Mouse (Mus musculus) embryonic fibroblast, embryonic 13.5 days (primary cell): ENCODE data around the gene Gm10638. TPM values are rescaled to one million over a fixed set of nuclear protein-coding genes. Genes with fewer than 3 reads are reported as not detected.
A peak's percentile ranks its signal among the peaks of the same experiment; 100 is the strongest.

ENCODE experiments used
- H3K27ac ChIP-seq: 2 replicates; pipeline ENCODE4 v1.5.1; 2012; ENCODE audit warnings: low read length, control low read depth, inconsistent platforms; ENCODE audit not compliant: insufficient read depth
- H3K4me1 ChIP-seq: 2 replicates; pipeline ENCODE4 v1.6.1; 2011; ENCODE audit warnings: low read length; ENCODE audit not compliant: control insufficient read depth, insufficient read depth
- H3K4me3 ChIP-seq: 2 replicates; pipeline ENCODE4 v1.5.1; 2011; ENCODE audit warnings: mild to moderate bottlenecking, control low read depth, low read length; ENCODE audit not compliant: insufficient read depth
- CTCF ChIP-seq: IDR thresholded peaks from 2 replicates; pipeline ENCODE4 v1.5.1; 2011; ENCODE audit warnings: mild to moderate bottlenecking, control low read depth, low read length, moderate library complexity, borderline replicate concordance; ENCODE audit not compliant: insufficient read depth
- POLR2A ChIP-seq: IDR thresholded peaks from 2 replicates; pipeline ENCODE4 v1.6.1; 2011; ENCODE audit warnings: low read depth, mild to moderate bottlenecking, control low read depth, low read length, moderate library complexity
- polyA plus RNA-seq: library from polyadenylated mRNA; stranded (reverse); fragments of >200 nt; gene quantifications from 2 replicates; pipeline ENCODE4 v1.2.4, GENCODE M21; 2011; ENCODE audit warnings: low read depth; ENCODE audit not compliant: missing spikeins, insufficient read length

The Gm10638 gene
- polyA plus RNA-seq, 1 experiment, result 0.58 TPM

DNA sequence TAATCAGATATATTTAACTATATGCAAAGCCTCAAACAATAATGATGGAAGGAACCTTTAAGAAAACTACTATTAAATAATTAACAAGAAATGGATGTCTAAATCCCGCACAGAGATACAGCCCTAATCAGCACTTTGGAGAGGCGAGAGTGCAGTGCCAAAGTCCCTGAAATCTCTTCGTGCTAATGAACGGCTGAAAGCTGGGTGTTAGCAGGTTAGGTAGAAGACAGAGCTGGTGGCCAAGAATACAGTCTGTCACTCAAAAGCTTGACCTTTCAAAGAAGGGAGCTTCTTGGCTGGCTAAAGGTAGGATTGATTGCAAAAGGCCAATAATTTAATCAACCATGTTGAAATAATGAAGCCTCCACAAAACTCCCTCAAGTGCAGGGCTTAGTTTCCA lies 11.3 kb upstream of the Gm10638 start:
- TF ChIP-seq CTCF (no peak), POLR2A (no peak)
- H3K27ac ChIP-seq, result no peak overlapping the region
- H3K4me3 ChIP-seq, result no peak overlapping the region
- H3K4me1 ChIP-seq, result peaks cover 8% of the 10 kb centered on the region

DNA sequence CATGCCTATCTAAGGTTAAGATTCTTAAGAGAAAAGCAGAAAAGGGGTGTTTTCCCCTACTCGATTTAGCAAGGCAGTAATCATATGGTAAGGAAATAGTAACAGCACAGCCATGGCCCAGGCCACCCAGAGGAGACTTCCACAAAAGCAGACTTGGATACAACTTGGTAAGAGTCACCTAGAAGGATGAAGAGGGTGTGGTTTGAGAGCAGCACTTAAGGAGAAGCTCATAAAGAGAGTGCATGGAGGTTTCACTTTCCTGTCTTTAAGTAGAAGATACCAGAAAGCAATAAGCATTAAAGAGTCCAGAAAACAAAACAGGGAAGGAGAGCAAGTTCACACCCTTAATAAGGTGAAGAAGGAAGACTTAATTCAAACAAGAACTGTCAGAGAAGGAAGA lies 10.5 kb upstream of the Gm10638 start:
- TF ChIP-seq POLR2A (no peak), CTCF (no peak)
- Histone ChIP-seq H3K27ac (no peak overlapping the region), H3K4me3 (no peak overlapping the region), H3K4me1 (peaks cover 8% of the 10 kb centered on the region)

DNA sequence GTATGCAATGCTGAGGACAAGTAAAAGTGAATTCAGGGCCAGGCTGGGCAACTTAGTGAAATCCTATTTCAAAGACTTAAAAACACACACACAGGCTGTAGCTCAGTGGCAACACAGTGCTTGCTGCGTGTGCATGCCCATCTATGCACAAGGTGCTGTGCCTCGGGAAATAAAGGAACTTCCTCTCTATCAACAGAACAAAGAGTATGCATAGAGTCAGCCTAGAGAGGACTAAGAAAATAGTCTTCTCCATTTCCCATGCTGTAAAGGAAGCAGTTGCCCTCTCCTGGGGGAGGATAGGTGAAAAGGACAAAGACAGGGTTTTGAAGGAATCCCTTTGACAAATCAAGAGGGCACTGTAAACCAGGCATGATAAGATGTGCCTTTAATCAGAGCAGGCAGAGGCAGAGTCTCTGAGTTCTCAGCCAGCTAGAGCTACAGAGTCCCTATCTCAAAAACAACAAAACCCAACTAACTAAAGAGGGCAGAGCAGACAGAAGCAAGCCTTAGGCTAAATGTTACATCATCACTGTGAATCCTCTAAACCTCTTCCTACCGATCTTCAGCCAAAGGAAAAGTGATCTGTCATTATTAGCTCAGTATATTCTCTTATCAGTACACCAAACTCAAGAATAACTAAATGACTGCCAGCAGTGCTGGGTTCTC lies 9.9 kb upstream of the Gm10638 start:
- Histone ChIP-seq H3K4me3 (no peak overlapping the region), H3K27ac (no peak overlapping the region), H3K4me1 (peaks cover 5% of the 10 kb centered on the region)
- no peak for TF ChIP-seq POLR2A

DNA sequence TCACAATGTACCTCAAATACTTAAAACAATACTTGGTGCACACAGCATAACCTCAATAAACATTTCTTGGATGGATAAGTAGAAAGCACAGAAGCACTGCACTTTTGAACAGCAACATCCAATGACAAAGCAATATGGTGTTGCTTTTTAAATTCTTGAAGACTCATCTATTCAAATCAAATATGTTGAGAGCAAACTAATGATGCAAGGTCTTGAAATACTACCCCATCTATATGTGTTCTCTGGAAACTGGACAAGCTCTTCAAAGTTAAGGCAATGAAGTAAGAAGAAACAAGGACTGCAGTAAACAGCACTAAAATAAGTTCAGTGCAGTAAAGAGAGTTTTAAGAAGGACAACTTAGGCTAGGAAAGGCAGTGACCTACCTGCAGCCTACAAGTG lies 4.6 kb upstream of the Gm10638 start:
- H3K4me3 ChIP-seq, result no peak overlapping the region
- TF ChIP-seq CTCF (no peak), POLR2A (no peak)
- H3K4me1 ChIP-seq, result peaks cover 4% of the 10 kb centered on the region
- H3K27ac ChIP-seq, result no peak overlapping the region; the same call in 1 of the 2 replicates

DNA sequence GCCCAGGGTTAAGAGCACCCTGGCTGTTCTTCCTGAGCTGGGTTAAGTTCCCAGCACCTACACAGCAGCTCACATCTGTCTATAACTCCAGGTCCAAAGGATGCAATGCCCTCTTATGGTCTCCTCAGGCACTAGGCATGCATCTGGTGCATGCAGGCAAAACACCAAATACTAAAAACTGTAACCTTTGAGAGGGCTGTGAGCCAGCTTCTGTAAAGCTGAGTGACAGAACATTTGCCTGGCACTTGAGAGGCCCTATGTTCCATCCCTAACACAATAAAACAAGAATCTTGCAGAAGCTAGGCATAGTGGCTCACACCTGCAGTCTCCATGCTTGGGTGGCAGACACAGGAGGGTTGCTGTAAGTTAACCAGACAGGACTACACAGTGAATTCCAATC lies 3.9 kb upstream of the Gm10638 start:
- no peak overlapping the region for H3K27ac ChIP-seq
- peaks cover 4% of the 10 kb centered on the region for H3K4me1 ChIP-seq
- TF ChIP-seq POLR2A (no peak), CTCF (no peak)
- no peak overlapping the region for H3K4me3 ChIP-seq

DNA sequence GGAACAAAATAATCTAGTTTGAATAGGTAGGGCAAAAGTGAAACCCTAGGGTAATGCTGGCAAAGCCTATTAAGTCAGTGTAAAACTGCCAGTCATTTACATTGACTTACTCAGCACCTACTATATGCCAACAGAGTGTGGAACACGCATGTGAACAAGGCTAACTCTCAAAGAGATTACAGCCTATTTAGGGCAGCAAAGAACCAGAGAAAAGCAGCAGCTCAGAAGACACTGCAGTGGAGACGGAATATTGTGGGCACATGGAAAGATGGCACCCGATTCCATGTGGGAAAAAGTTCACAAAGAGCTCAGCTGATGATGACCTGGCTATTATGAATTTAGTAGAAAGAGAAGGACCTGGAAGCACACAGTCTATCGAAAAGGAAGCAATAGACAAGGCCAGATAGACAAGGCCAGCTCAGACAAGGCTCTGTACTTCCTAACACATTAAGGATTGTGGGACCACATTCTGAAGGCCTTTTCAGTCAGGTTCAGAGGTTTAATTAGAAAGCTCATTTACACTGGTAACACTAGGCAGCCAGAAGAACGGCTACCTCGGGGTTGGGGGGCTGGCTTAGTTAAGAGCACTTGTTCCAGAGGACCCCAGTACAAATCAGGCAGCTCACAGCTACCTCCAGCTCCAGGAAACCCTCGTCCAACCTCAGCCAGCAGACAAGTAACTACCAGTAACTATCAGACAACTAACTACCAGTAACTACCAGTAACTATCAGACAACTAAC lies 2.7 kb upstream of the Gm10638 start:
- peaks cover 4% of the 10 kb centered on the region for H3K4me1 ChIP-seq
- no peak overlapping the region for H3K4me3 ChIP-seq
- H3K27ac ChIP-seq, result no peak overlapping the region
- TF ChIP-seq POLR2A (no peak), CTCF (no peak)

DNA sequence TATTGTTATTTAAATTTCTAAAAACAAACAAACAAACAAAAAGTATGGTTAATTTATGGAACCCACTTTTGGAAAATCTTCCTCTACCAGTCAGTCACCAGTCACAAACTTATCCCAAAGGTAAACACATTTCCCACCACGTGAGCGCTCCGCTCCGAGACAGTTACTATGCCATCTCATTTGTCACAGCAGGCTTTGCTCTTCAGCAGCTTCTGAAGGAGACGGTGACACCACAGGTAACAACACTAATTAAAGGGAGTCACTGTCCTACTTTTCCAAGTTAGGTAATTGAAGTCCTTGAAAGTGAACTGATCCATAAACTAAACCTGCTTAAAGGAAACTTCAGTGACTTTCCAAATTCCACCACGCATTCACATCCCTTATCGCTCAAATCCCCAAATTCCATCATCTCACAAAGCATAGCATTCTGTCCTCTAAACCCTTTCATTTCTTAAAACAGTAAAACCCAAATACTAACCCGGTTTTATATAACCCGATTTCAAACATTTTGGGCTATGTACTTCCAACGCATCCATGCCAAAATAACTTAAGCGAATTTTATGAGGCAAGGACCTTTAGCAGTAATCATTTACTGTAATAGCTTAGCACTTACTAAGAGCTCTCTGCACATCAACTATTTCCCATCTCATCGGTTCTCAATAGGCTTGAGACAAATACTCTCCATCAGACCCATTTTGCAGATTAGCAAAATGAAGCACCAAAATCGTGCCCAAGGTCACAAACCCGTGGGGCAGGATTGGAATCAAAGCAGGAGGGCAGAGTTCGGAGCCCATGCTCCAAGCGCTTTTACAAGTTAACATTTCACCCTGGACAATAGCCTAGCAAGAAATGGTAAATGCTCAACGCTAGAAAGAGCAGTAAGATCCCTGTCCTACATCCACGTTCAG lies 932 bp upstream of the Gm10638 start:
- H3K27ac ChIP-seq, result peak overlapping the region; percentile 82
- peak overlapping the region; percentile 99 for H3K4me3 ChIP-seq
- no peak for TF ChIP-seq CTCF
- no peak for TF ChIP-seq POLR2A
- H3K4me1 ChIP-seq, result peaks cover 4% of the 10 kb centered on the region

DNA sequence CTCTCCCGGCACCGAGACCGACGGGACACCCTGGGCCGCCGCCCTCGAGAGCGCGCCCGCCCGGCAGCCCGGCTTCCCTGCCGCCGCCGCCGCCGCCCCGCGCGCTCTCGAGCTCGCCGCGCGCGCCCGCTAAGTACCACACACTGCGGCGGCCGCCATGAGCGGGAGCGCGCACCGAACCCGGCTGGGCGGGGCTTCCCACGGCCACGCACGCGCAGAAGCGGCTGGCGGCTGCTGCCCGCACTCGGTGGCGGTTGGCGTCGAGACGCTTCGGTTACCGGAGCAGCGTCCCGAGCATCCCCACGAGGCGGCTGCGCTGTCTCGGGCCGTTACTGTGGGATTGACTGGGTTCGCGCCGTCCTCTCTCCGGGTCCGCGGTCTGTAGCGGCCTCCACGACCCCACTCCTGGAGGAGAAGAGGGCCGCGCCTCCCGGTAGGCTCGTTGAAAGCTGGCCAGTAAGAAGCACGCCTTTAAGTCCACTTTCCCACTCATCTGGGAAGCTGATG lies 489 bp downstream of the Gm10638 start:
- peak overlapping the region; percentile 99 for H3K4me3 ChIP-seq
- TF ChIP-seq POLR2A, result peak; percentile 86
- no peak for TF ChIP-seq CTCF

DNA sequence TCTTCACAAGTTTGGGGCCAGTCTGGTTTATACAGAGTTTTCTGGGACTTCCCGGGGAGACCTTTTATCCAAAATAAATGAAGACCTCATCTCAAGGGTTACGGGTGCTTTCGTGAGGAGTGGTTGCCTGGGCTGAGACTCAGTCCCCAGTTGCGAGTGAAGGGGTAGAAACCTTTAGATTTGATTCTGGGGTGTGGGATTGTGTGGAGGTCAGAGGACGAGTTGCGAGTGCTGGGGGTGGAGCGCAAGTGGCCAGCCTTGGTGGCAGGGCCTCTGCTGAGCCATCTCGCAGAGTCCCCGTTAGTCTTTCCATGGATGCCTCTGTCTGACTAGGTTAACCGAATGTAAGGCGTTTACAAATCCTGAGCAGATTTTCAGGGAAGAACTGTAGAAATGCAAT lies 1.0 kb downstream of the Gm10638 start:
- Histone ChIP-seq H3K27ac (peak overlapping the region; percentile 55), H3K4me1 (peaks cover 4% of the 10 kb centered on the region), H3K4me3 (peak overlapping the region; percentile 58)
- 0 out of 2 replicates have a peak, but pooled peaks have one; percentile 15 for TF ChIP-seq POLR2A
- no peak for TF ChIP-seq CTCF

More for the DNA sequence above, 489 bp downstream of the Gm10638 start:
- Histone ChIP-seq H3K27ac (peak overlapping the region; percentile 82), H3K4me1 (peaks cover 4% of the 10 kb centered on the region)

DNA sequence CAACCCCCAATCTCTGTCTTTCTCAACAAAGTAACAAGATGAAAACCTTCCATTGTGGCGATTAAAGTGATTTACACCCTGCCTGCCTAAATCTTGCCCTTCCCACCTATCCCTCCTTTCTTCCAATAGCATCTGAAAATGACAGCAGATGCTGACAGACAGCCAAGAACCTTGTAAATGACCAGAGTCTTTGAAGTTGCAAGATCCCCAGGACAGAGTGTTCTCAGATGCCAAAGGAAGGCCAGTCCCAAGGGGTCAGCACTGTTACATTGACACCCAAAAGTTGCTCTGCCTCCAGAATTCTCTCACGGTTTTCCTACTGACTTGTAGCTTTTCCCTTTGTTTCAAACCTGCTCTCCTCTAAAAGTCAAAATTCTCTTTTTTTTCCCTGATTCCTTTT lies 4.3 kb downstream of the Gm10638 start:
- Histone ChIP-seq H3K4me3 (no peak overlapping the region), H3K27ac (no peak overlapping the region), H3K4me1 (no peaks in the 10 kb centered on the region)
- TF ChIP-seq CTCF (no peak), POLR2A (no peak)
